In genomic region chr6:117825369-117825768, GRCm38 (mm10) we compare ENCODE assay signal across 9 mouse cellular contexts. TPM values are rescaled to one million over a fixed set of nuclear protein-coding genes. Genes with fewer than 3 reads are reported as not detected.
DNase-seq lines count a peak whose midpoint lies in the region; ATAC-seq and TF ChIP-seq lines count a peak whose summit lies in the region.
"Had no signal": no experiment of that assay in that cellular context is flagged by ENCODE, and none has a peak within 500 bp of the region (broad histone marks: within the 10 kb centered on the region; RNA-seq: fewer than 3 reads in every experiment).

No protein-coding gene starts in this region.

- peak; percentile 43; the same call in 1 of the 2 replicates for TF ChIP-seq CTCF in thymus, adult 2 months (IDR thresholded peaks at IDR 0.05; ENCODE audit: borderline replicate concordance, control insufficient read depth, extremely low read depth, insufficient read depth, low read length, poor library complexity)

- H3K4me2 ChIP-seq in forebrain, embryonic 15.5 days (replicated peaks), result no peak overlapping the region
- H3K4me2 ChIP-seq in hindbrain, embryonic 16.5 days (ENCODE audit: low read length), result no peak overlapping the region
- no peak overlapping the region for H3K4me2 ChIP-seq in midbrain, embryonic 13.5 days (replicated peaks)
- H3K4me2 ChIP-seq in stomach, embryonic 14.5 days (replicated peaks; ENCODE audit: low read depth, low read length), result no peak overlapping the region
- H3K4me2 ChIP-seq: embryonic facial prominence, embryonic 15.5 days had no signal

- intact Hi-C loops in left cerebral cortex, postnatal 25 days (cut with DNase I), result loop anchor here (1.0 to 10.0 kb wide), 5 partner anchors 67 to 1193 kb away; partner anchors contain the start of gene Cxcl12

- no peaks in the 10 kb centered on the region for H3K4me1 ChIP-seq in thymus, adult 2 months (replicated peaks; ENCODE audit: control insufficient read depth, insufficient read depth, low read length)
- no peaks in the 10 kb centered on the region for H3K4me1 ChIP-seq in forebrain, embryonic 15.5 days
- no peaks in the 10 kb centered on the region for H3K4me1 ChIP-seq in hindbrain, embryonic 16.5 days (ENCODE audit: control insufficient read depth, insufficient read depth, low read depth, low read length)
- 0 out of 2 replicates have a peak, but pooled peaks cover under 1% of the 10 kb centered on the region for H3K4me1 ChIP-seq in midbrain, embryonic 13.5 days (replicated peaks)
- H3K4me1 ChIP-seq in stomach, embryonic 14.5 days (ENCODE audit: control insufficient read depth, insufficient read depth, low read length), result no peaks in the 10 kb centered on the region
- H3K4me1 ChIP-seq: embryonic facial prominence, embryonic 15.5 days had no signal

- WGBS in thymus, adult 2 months, result 16% methylated on average over 4 of the region's 4 CpGs
- WGBS in forebrain, embryonic 15.5 days, result 20% methylated on average over 4 of the region's 4 CpGs
- WGBS in hindbrain, embryonic 16.5 days, result 19% methylated on average over 4 of the region's 4 CpGs
- 16% methylated on average over 4 of the region's 4 CpGs for WGBS in midbrain, embryonic 13.5 days
- 11% methylated on average over 4 of the region's 4 CpGs for WGBS in stomach, embryonic 14.5 days

- TF ChIP-seq POLR2A in thymus, adult 2 months (IDR thresholded peaks at IDR 0.05; ENCODE audit: control insufficient read depth, extremely low read depth, insufficient read depth, low read length, poor library complexity), result no peak

- H3K27ac ChIP-seq in thymus, adult 2 months (ENCODE audit: control insufficient read depth, insufficient read depth, low read length), result no peak overlapping the region
- no peak overlapping the region for H3K27ac ChIP-seq in forebrain, embryonic 15.5 days (replicated peaks)
- no peak overlapping the region for H3K27ac ChIP-seq in hindbrain, embryonic 16.5 days (ENCODE audit: low read depth, low read length)
- H3K27ac ChIP-seq in midbrain, embryonic 13.5 days, result no peak overlapping the region
- H3K27ac ChIP-seq in stomach, embryonic 14.5 days (ENCODE audit: low read length), result no peak overlapping the region
- H3K27ac ChIP-seq: embryonic facial prominence, embryonic 15.5 days had no signal

- H3K27me3 ChIP-seq in thymus, adult 2 months (ENCODE audit: control insufficient read depth, insufficient read depth, low read length), result no peaks in the 10 kb centered on the region
- H3K27me3 ChIP-seq in forebrain, embryonic 15.5 days, result no peaks in the 10 kb centered on the region
- 0 out of 2 replicates have a peak, but pooled peaks cover 2% of the 10 kb centered on the region for H3K27me3 ChIP-seq in hindbrain, embryonic 16.5 days (replicated peaks; ENCODE audit: control insufficient read depth, insufficient read depth, low read length)
- peaks cover 71% of the 10 kb centered on the region for H3K27me3 ChIP-seq in midbrain, embryonic 13.5 days
- H3K27me3 ChIP-seq in stomach, embryonic 14.5 days (ENCODE audit: control insufficient read depth, insufficient read depth, low read length), result no peaks in the 10 kb centered on the region

- no peak overlapping the region for H3K9ac ChIP-seq in forebrain, embryonic 15.5 days (replicated peaks)
- H3K9ac ChIP-seq in hindbrain, embryonic 16.5 days (ENCODE audit: low read depth, low read length), result no peak overlapping the region
- no peak overlapping the region for H3K9ac ChIP-seq in midbrain, embryonic 13.5 days (replicated peaks)
- H3K9ac ChIP-seq in stomach, embryonic 14.5 days (replicated peaks; ENCODE audit: low read depth, low read length), result no peak overlapping the region
- H3K9ac ChIP-seq: embryonic facial prominence, embryonic 15.5 days had no signal

- no peaks in the 10 kb centered on the region for H3K36me3 ChIP-seq in thymus, adult 2 months (ENCODE audit: control insufficient read depth, insufficient read depth, low read length)
- H3K36me3 ChIP-seq in forebrain, embryonic 15.5 days, result no peaks in the 10 kb centered on the region
- H3K36me3 ChIP-seq in hindbrain, embryonic 16.5 days (ENCODE audit: control insufficient read depth, insufficient read depth, low read length), result no peaks in the 10 kb centered on the region
- H3K36me3 ChIP-seq in midbrain, embryonic 13.5 days, result no peaks in the 10 kb centered on the region
- no peaks in the 10 kb centered on the region for H3K36me3 ChIP-seq in stomach, embryonic 14.5 days (ENCODE audit: control insufficient read depth, insufficient read depth, low read length)
- H3K36me3 ChIP-seq: embryonic facial prominence, embryonic 15.5 days had no signal

- no peaks in the 10 kb centered on the region for H3K9me3 ChIP-seq in forebrain, embryonic 15.5 days
- no peaks in the 10 kb centered on the region for H3K9me3 ChIP-seq in hindbrain, embryonic 16.5 days (ENCODE audit: control insufficient read depth, low read length)
- no peaks in the 10 kb centered on the region for H3K9me3 ChIP-seq in midbrain, embryonic 13.5 days
- H3K9me3 ChIP-seq in stomach, embryonic 14.5 days (ENCODE audit: control insufficient read depth, low read depth, low read length), result no peaks in the 10 kb centered on the region
- H3K9me3 ChIP-seq: embryonic facial prominence, embryonic 15.5 days had no signal

- DNase-seq in thymus, adult 2 months, result peak; percentile 50
- no peak for DNase-seq in thymus, adult 18-20 months
- peak; percentile 43 for DNase-seq in cerebellum, adult 11 months
- peak; percentile 47 to 62 for DNase-seq in left cerebral cortex, postnatal 25 days (ENCODE audit: low spot score in 2 of 2)

- H3K4me3 ChIP-seq in thymus, adult 2 months (ENCODE audit: control insufficient read depth, insufficient read depth, low read length), result no peak overlapping the region
- H3K4me3 ChIP-seq in forebrain, embryonic 15.5 days, result no peak overlapping the region
- no peak overlapping the region for H3K4me3 ChIP-seq in hindbrain, embryonic 16.5 days (ENCODE audit: low read length)
- no peak overlapping the region for H3K4me3 ChIP-seq in midbrain, embryonic 13.5 days (replicated peaks)
- no peak overlapping the region for H3K4me3 ChIP-seq in stomach, embryonic 14.5 days (ENCODE audit: low read depth, low read length)
- H3K4me3 ChIP-seq: embryonic facial prominence, embryonic 15.5 days had no signal

- peak; percentile 74 for ATAC-seq in forebrain, embryonic 15.5 days (replicated peaks)
- peak; percentile 50; the same call in 1 of the 2 replicates for ATAC-seq in hindbrain, embryonic 16.5 days
- peak; percentile 80 for ATAC-seq in midbrain, embryonic 13.5 days
- peak; percentile 49; the same call in 1 of the 2 replicates for ATAC-seq in stomach, embryonic 14.5 days (ENCODE audit: insufficient number of reproducible peaks, insufficient read depth, low FRiP score, low read depth)

RNA-seq across cellular contexts. Expression of gene Zfp637, which starts 15.6 kb away (rescaled TPM):
- 23.3 and 25.5 TPM in 2 replicates for polyA plus RNA-seq in thymus, adult 2 months (2012; rRNA removed)
- 216 and 224 TPM in 2 replicates for polyA plus RNA-seq in forebrain, embryonic 15.5 days (2015; fragmentation: Nextera tagmentation; extraction: Ambion mirVana)
- polyA plus RNA-seq in hindbrain, embryonic 16.5 days (2015; fragmentation: Nextera tagmentation; extraction: Ambion mirVana), result 130 and 137 TPM in 2 replicates
- total RNA-seq in left cerebral cortex, postnatal 25 days (2021), result 10 to 100 TPM; 55.9 to 57.1 TPM
- polyA plus RNA-seq in midbrain, embryonic 13.5 days (2015; fragmentation: Nextera tagmentation; extraction: Ambion mirVana), result 147 and 153 TPM in 2 replicates
- 126 and 141 TPM in 2 replicates for polyA plus RNA-seq in stomach, embryonic 14.5 days (2014; fragmentation: Nextera tagmentation; extraction: Ambion mirVana)

RNA-seq across cellular contexts. Expression of gene Zfp239, which starts 36.5 kb away (rescaled TPM):
- polyA plus RNA-seq in thymus, adult 2 months (2012; rRNA removed), result 2.0 and 2.9 TPM in 2 replicates
- polyA plus RNA-seq in forebrain, embryonic 15.5 days (2015; fragmentation: Nextera tagmentation; extraction: Ambion mirVana), result 14.3 and 16.2 TPM in 2 replicates
- 17.2 and 18.3 TPM in 2 replicates for polyA plus RNA-seq in hindbrain, embryonic 16.5 days (2015; fragmentation: Nextera tagmentation; extraction: Ambion mirVana)
- 10 to 100 TPM; 43.0 to 45.6 TPM for total RNA-seq in left cerebral cortex, postnatal 25 days (2021)
- polyA plus RNA-seq in midbrain, embryonic 13.5 days (2015; fragmentation: Nextera tagmentation; extraction: Ambion mirVana), result 10.7 and 15.4 TPM in 2 replicates
- 7.1 and 7.6 TPM in 2 replicates for polyA plus RNA-seq in stomach, embryonic 14.5 days (2014; fragmentation: Nextera tagmentation; extraction: Ambion mirVana)

Comparison
In these comparisons a context has a peak if more than half of its experiments do, and no peak if none do; other contexts are left out.
1. DNase-seq: peak in thymus, adult 2 months (single experiment), cerebellum, adult 11 months (single experiment) and left cerebral cortex, postnatal 25 days (2 of 2); none in thymus, adult 18-20 months (0 of 2).
2. Peak in every context shown above with its lines, with median percentiles within 50 percentile points of each other: ATAC-seq.